Mouse (Mus musculus) bone marrow macrophage, adult 2 months (primary cell): ENCODE measurements around the gene Vegfb. TPM values are rescaled to one million over a fixed set of nuclear protein-coding genes. Genes with fewer than 3 reads are reported as not detected.

Source experiments
- H3K27ac ChIP-seq: 2 replicates; pipeline ENCODE4 v1.5.1; 2012; ENCODE audit warnings: low read depth, low read length; ENCODE audit not compliant: insufficient read depth
- H3K4me1 ChIP-seq: 2 replicates; pipeline ENCODE4 v1.6.1; 2012; ENCODE audit warnings: low read length; ENCODE audit not compliant: control insufficient read depth, insufficient read depth
- H3K4me3 ChIP-seq: 2 replicates; pipeline ENCODE4 v1.5.1; 2012; ENCODE audit warnings: mild to moderate bottlenecking, low read length, moderate library complexity; ENCODE audit not compliant: insufficient read depth
- CTCF ChIP-seq: IDR thresholded peaks from 2 replicates; pipeline ENCODE4 v1.5.1; 2012; ENCODE audit warnings: low read depth, mild to moderate bottlenecking, low read length, moderate library complexity
- POLR2A ChIP-seq: IDR thresholded peaks from 2 replicates; pipeline ENCODE4 v1.6.1; 2012; ENCODE audit warnings: mild to moderate bottlenecking, low read depth, low read length, borderline replicate concordance
- polyA plus RNA-seq: library from polyadenylated mRNA; stranded (reverse); fragments of >200 nt; gene quantifications from 2 replicates; pipeline ENCODE4 v1.2.4, GENCODE M21; 2012; ENCODE audit not compliant: missing spikeins, insufficient read depth, insufficient read length

Gene Vegfb
- 30.1 and 39.9 TPM in 2 replicates for polyA plus RNA-seq

GRCm38 (mm10) chr19:6987061-6987903 lies at the start of gene Vegfb:
Vegfb (minus strand) TSS chr19:6987651.
- Histone ChIP-seq H3K4me3 (peak within 1 kb of the TSS; percentile 72), H3K27ac (peak within 1 kb of the TSS; percentile 47), H3K4me1 (peaks cover 13% of the 10 kb centered on the region)
- TF ChIP-seq CTCF = no peak
- no peak for TF ChIP-seq POLR2A

- H3K4me3 ChIP-seq = no peak overlapping the region
- H3K4me1 ChIP-seq = peaks cover 9% of the 10 kb centered on the region
- TF ChIP-seq POLR2A (no peak), CTCF (no peak)
- no peak overlapping the region for H3K27ac ChIP-seq
These were observed 46.6 kb upstream of the Vegfb start for GRCm38 (mm10) chr19:7034006-7034405.

- TF ChIP-seq POLR2A (no peak), CTCF (no peak)
- no peak overlapping the region for H3K4me3 ChIP-seq
- H3K4me1 ChIP-seq = no peaks in the 10 kb centered on the region
- no peak overlapping the region for H3K27ac ChIP-seq
These were observed 42.1 kb upstream of the Vegfb start for GRCm38 (mm10) chr19:7029531-7029930.

GRCm38 (mm10) chr19:7020224-7020641 lies 32.8 kb upstream of the Vegfb start:
- Histone ChIP-seq H3K27ac (peak overlapping the region; percentile 99), H3K4me3 (no peak overlapping the region), H3K4me1 (peaks cover 19% of the 10 kb centered on the region)
- no peak for TF ChIP-seq POLR2A
- TF ChIP-seq CTCF = peak; percentile 90

GRCm38 (mm10) chr19:7019191-7019590 lies 31.7 kb upstream of the Vegfb start, which contains the start of gene Fermt3:
Fermt3 (minus strand) TSS chr19:7019469.
- no peak for TF ChIP-seq POLR2A
- no peak for TF ChIP-seq CTCF
- Histone ChIP-seq H3K27ac (peak within 1 kb of the TSS; percentile 99), H3K4me3 (peak within 1 kb of the TSS; percentile 75), H3K4me1 (peaks cover 19% of the 10 kb centered on the region)

- peaks cover 20% of the 10 kb centered on the region for H3K4me1 ChIP-seq
- peak overlapping the region; percentile 99 for H3K27ac ChIP-seq
- peak overlapping the region; percentile 75 for H3K4me3 ChIP-seq
- TF ChIP-seq CTCF = no peak
- peak; percentile 57; the same call in 1 of the 2 replicates for TF ChIP-seq POLR2A
These were observed 31.1 kb upstream of the Vegfb start for GRCm38 (mm10) chr19:7018546-7018945.

GRCm38 (mm10) chr19:7017541-7018457 lies 30.3 kb upstream of the Vegfb start:
- Histone ChIP-seq H3K4me3 (peak overlapping the region; percentile 75), H3K4me1 (peaks cover 21% of the 10 kb centered on the region), H3K27ac (peak overlapping the region; percentile 99)
- no peak for TF ChIP-seq POLR2A
- no peak for TF ChIP-seq CTCF

- Histone ChIP-seq H3K4me3 (no peak overlapping the region), H3K4me1 (peaks cover 14% of the 10 kb centered on the region), H3K27ac (no peak overlapping the region)
- TF ChIP-seq CTCF = no peak
- no peak for TF ChIP-seq POLR2A
These were observed 27.2 kb upstream of the Vegfb start for GRCm38 (mm10) chr19:7014481-7015135.

GRCm38 (mm10) chr19:7013984-7014383 lies 26.5 kb upstream of the Vegfb start:
- TF ChIP-seq POLR2A = no peak
- no peak for TF ChIP-seq CTCF
- Histone ChIP-seq H3K4me1 (peaks cover 12% of the 10 kb centered on the region), H3K27ac (no peak overlapping the region), H3K4me3 (no peak overlapping the region)
